Mouse (Mus musculus) bone marrow, adult 2 months (tissue): Measurements from ENCODE around the gene Rint1. TPM values are rescaled to one million over a fixed set of nuclear protein-coding genes. Genes with fewer than 3 reads are reported as not detected.
A peak's percentile ranks its signal among the peaks of the same experiment; 100 is the strongest.

ENCODE experiments used
- H3K27ac ChIP-seq: fragments of 200-500 bp; 2 replicates; pipeline ENCODE4 v1.5.1; 2012; ENCODE audit warnings: low read depth, mild to moderate bottlenecking, control low read depth, inconsistent platforms, low read length; ENCODE audit not compliant: control insufficient read depth, poor library complexity, insufficient read depth
- H3K4me1 ChIP-seq: fragments of 200-500 bp; 2 replicates; pipeline ENCODE4 v1.6.1; 2011; ENCODE audit warnings: low read length; ENCODE audit not compliant: control insufficient read depth, insufficient read depth
- H3K4me3 ChIP-seq: fragments of 200-500 bp; replicated peaks from 2 replicates; pipeline ENCODE3; 2011; ENCODE audit warnings: mild to moderate bottlenecking, low read depth, low read length, control low read depth; ENCODE audit not compliant: control insufficient read depth
- CTCF ChIP-seq: fragments of 200-500 bp; IDR thresholded peaks from 2 replicates; pipeline ENCODE4 v1.5.1; 2011; ENCODE audit warnings: low read length, control low read depth; ENCODE audit not compliant: control insufficient read depth, insufficient read depth
- POLR2A ChIP-seq: fragments of 200-500 bp; IDR thresholded peaks from 2 replicates; pipeline ENCODE4 v1.6.1; 2011; ENCODE audit warnings: low read depth, mild to moderate bottlenecking, control low read depth, low read length, borderline replicate concordance; ENCODE audit not compliant: control insufficient read depth
- WGBS: fragments of 180-500 bp; shearing (Covaris S2); methylation state at CpG from one replicate; pipeline ENCODE4 v1.1.7; 2018; 5-methylcytosine and 5-hydroxymethylcytosine counted together
- polyA plus RNA-seq: library from polyadenylated mRNA; stranded (reverse); fragments of >200 nt; gene quantifications from 2 replicates; pipeline ENCODE4 v1.2.4, GENCODE M21; 2011; ENCODE audit warnings: low replicate concordance; ENCODE audit not compliant: missing spikeins, insufficient read depth, insufficient read length

Gene Rint1
- polyA plus RNA-seq, 1 experiment: 11.7 TPM

- TF ChIP-seq CTCF: no peak
- TF ChIP-seq POLR2A: no peak
- WGBS: 80% methylated on average over 3 of the region's 3 CpGs
- H3K4me3 ChIP-seq: no peak overlapping the region
- H3K27ac ChIP-seq: no peak overlapping the region
- no peaks in the 10 kb centered on the region for H3K4me1 ChIP-seq
Observed at GRCm38 (mm10) chr5:23858001-23858400, 70.5 kb downstream of the Rint1 start.

GRCm38 (mm10) chr5:23858643-23859042 lies 71.1 kb downstream of the Rint1 start:
- WGBS: 81% methylated on average over 7 of the region's 7 CpGs
- TF ChIP-seq CTCF (peak; percentile 36; the same call in 1 of the 2 replicates), POLR2A (no peak)
- H3K4me3 ChIP-seq: no peak overlapping the region

GRCm38 (mm10) chr5:23859087-23859718 lies 71.7 kb downstream of the Rint1 start:
- H3K4me1 ChIP-seq: no peaks in the 10 kb centered on the region
- 79% methylated on average over 1 of the region's 1 CpGs for WGBS
- TF ChIP-seq CTCF (no peak), POLR2A (no peak)

More at GRCm38 (mm10) chr5:23858643-23859042, 71.1 kb downstream of the Rint1 start:
- Histone ChIP-seq H3K4me1 (no peaks in the 10 kb centered on the region), H3K27ac (no peak overlapping the region)

GRCm38 (mm10) chr5:23859896-23860295 lies 72.4 kb downstream of the Rint1 start:
- no peak overlapping the region for H3K27ac ChIP-seq
- TF ChIP-seq CTCF: no peak
- WGBS: 76% methylated on average over 5 of the region's 5 CpGs
- H3K4me3 ChIP-seq: no peak overlapping the region
- no peaks in the 10 kb centered on the region for H3K4me1 ChIP-seq

More at GRCm38 (mm10) chr5:23859087-23859718, 71.7 kb downstream of the Rint1 start:
- Histone ChIP-seq H3K27ac (no peak overlapping the region), H3K4me3 (no peak overlapping the region)

- no peak overlapping the region for H3K4me3 ChIP-seq
- WGBS: 89% methylated on average over 9 of the region's 9 CpGs
- no peak overlapping the region for H3K27ac ChIP-seq
- H3K4me1 ChIP-seq: no peaks in the 10 kb centered on the region
- TF ChIP-seq CTCF (no peak), POLR2A (no peak)
Observed at GRCm38 (mm10) chr5:23861721-23862120, 74.2 kb downstream of the Rint1 start.

GRCm38 (mm10) chr5:23862291-23862690 lies 74.8 kb downstream of the Rint1 start:
- H3K27ac ChIP-seq: no peak overlapping the region
- TF ChIP-seq CTCF (no peak), POLR2A (no peak)
- WGBS: 76% methylated on average over 5 of the region's 5 CpGs
- no peak overlapping the region for H3K4me3 ChIP-seq
- H3K4me1 ChIP-seq: no peaks in the 10 kb centered on the region

GRCm38 (mm10) chr5:23863166-23864053 lies 75.9 kb downstream of the Rint1 start:
- WGBS: 78% methylated on average over 7 of the region's 7 CpGs
- Histone ChIP-seq H3K4me3 (no peak overlapping the region), H3K4me1 (no peaks in the 10 kb centered on the region), H3K27ac (no peak overlapping the region)
- TF ChIP-seq POLR2A (no peak), CTCF (no peak)
